Mouse (Mus musculus) bone marrow macrophage, adult 2 months (primary cell): ENCODE measurements around the gene Cd209a. TPM values are rescaled to one million over a fixed set of nuclear protein-coding genes. Genes with fewer than 3 reads are reported as not detected.
A peak's percentile ranks its signal among the peaks of the same experiment; 100 is the strongest.

Experiments used
- H3K27ac ChIP-seq: 2 replicates; pipeline ENCODE4 v1.5.1; 2012; ENCODE audit warnings: low read depth, low read length; ENCODE audit not compliant: insufficient read depth
- H3K4me1 ChIP-seq: 2 replicates; pipeline ENCODE4 v1.6.1; 2012; ENCODE audit warnings: low read length; ENCODE audit not compliant: control insufficient read depth, insufficient read depth
- H3K4me3 ChIP-seq: 2 replicates; pipeline ENCODE4 v1.5.1; 2012; ENCODE audit warnings: mild to moderate bottlenecking, low read length, moderate library complexity; ENCODE audit not compliant: insufficient read depth
- CTCF ChIP-seq: IDR thresholded peaks from 2 replicates; pipeline ENCODE4 v1.5.1; 2012; ENCODE audit warnings: low read depth, mild to moderate bottlenecking, low read length, moderate library complexity
- POLR2A ChIP-seq: IDR thresholded peaks from 2 replicates; pipeline ENCODE4 v1.6.1; 2012; ENCODE audit warnings: mild to moderate bottlenecking, low read depth, low read length, borderline replicate concordance
- polyA plus RNA-seq: library from polyadenylated mRNA; stranded (reverse); fragments of >200 nt; gene quantifications from 2 replicates; pipeline ENCODE4 v1.2.4, GENCODE M21; 2012; ENCODE audit not compliant: missing spikeins, insufficient read depth, insufficient read length

Gene Cd209a
- polyA plus RNA-seq, 1 experiment = not detected

GRCm38 (mm10) chr8:3711646-3712045 is 37.1 kb downstream of the Cd209a start:
- H3K27ac ChIP-seq = peak overlapping the region; percentile 74
- TF ChIP-seq CTCF (no peak), POLR2A (no peak)
- H3K4me3 ChIP-seq = peak overlapping the region; percentile 35
- H3K4me1 ChIP-seq = peaks cover 19% of the 10 kb centered on the region

- no peak overlapping the region for H3K27ac ChIP-seq
Observed at GRCm38 (mm10) chr8:3710312-3710711, 38.5 kb downstream of the Cd209a start.

GRCm38 (mm10) chr8:3707611-3708010 is 41.2 kb downstream of the Cd209a start:
- H3K27ac ChIP-seq = no peak overlapping the region
- TF ChIP-seq POLR2A (no peak), CTCF (no peak)
- H3K4me3 ChIP-seq = no peak overlapping the region
- peaks cover 18% of the 10 kb centered on the region for H3K4me1 ChIP-seq

More at GRCm38 (mm10) chr8:3710312-3710711, 38.5 kb downstream of the Cd209a start:
- no peak for TF ChIP-seq CTCF
- no peak for TF ChIP-seq POLR2A
- Histone ChIP-seq H3K4me3 (no peak overlapping the region), H3K4me1 (peaks cover 19% of the 10 kb centered on the region)

GRCm38 (mm10) chr8:3705711-3706110 is 43.1 kb downstream of the Cd209a start:
- Histone ChIP-seq H3K4me1 (peaks cover 3% of the 10 kb centered on the region), H3K27ac (no peak overlapping the region)
- TF ChIP-seq CTCF = peak; percentile 30; the same call in 1 of the 2 replicates
- no peak for TF ChIP-seq POLR2A

GRCm38 (mm10) chr8:3701491-3701890 is 47.3 kb downstream of the Cd209a start:
- Histone ChIP-seq H3K4me3 (no peak overlapping the region), H3K27ac (no peak overlapping the region), H3K4me1 (no peaks in the 10 kb centered on the region)
- TF ChIP-seq POLR2A = no peak
- no peak for TF ChIP-seq CTCF

More at GRCm38 (mm10) chr8:3705711-3706110, 43.1 kb downstream of the Cd209a start:
- no peak overlapping the region for H3K4me3 ChIP-seq

GRCm38 (mm10) chr8:3694121-3694520 is 54.7 kb downstream of the Cd209a start, which contains the start of gene Fcer2a:
TSS of gene Fcer2a (minus strand) at chr8:3694175.
- TF ChIP-seq POLR2A = no peak
- Histone ChIP-seq H3K4me1 (no peaks in the 10 kb centered on the region), H3K4me3 (no peak within 1 kb of the TSS)

More at GRCm38 (mm10) chr8:3694121-3694520, 54.7 kb downstream of the Cd209a start, which contains the start of gene Fcer2a:
- H3K27ac ChIP-seq = no peak within 1 kb of the TSS

Other genes with a start within 250 kb of the Cd209a start
- gene Mcoln1, start 248.5 kb downstream of the Cd209a start, polyA plus RNA-seq = 112 and 117 TPM in 2 replicates
- 36.0 and 39.9 TPM in 2 replicates for gene Pnpla6, start 233.6 kb downstream of the Cd209a start, polyA plus RNA-seq
- gene C330021F23Rik, start 181.0 kb downstream of the Cd209a start, polyA plus RNA-seq = not detected in 2 replicates
- gene Camsap3, start 161.7 kb downstream of the Cd209a start, polyA plus RNA-seq = 3.1 and 5.5 TPM in 2 replicates
- 32.3 and 36.4 TPM in 2 replicates for gene Xab2, start 127.7 kb downstream of the Cd209a start, polyA plus RNA-seq
- 116 and 153 TPM in 2 replicates for gene Pet100, start 127.4 kb downstream of the Cd209a start, polyA plus RNA-seq
- gene Pcp2, start 123.4 kb downstream of the Cd209a start, polyA plus RNA-seq = not detected in 2 replicates
- 312 and 315 TPM in 2 replicates for gene Stxbp2, start 118.0 kb downstream of the Cd209a start, polyA plus RNA-seq
- not detected in 2 replicates for gene Retn, start 93.2 kb downstream of the Cd209a start, polyA plus RNA-seq
- 2.0 and 3.1 TPM in 2 replicates for gene Mcemp1, start 83.2 kb downstream of the Cd209a start, polyA plus RNA-seq
- gene Fcor, start 76.6 kb downstream of the Cd209a start, polyA plus RNA-seq = 3.6 and 4.5 TPM in 2 replicates
- 14.2 and 14.3 TPM in 2 replicates for gene Trappc5, start 72.7 kb downstream of the Cd209a start, polyA plus RNA-seq
- gene Fcer2a, start 54.8 kb downstream of the Cd209a start, polyA plus RNA-seq = not detected in 2 replicates
- not detected in 2 replicates for gene Clec4g, start 28.3 kb downstream of the Cd209a start, polyA plus RNA-seq
- not detected in 2 replicates for gene Cd209e, start 105.3 kb upstream of the Cd209a start, polyA plus RNA-seq
- gene Cd209d, start 129.6 kb upstream of the Cd209a start, polyA plus RNA-seq = not detected in 2 replicates
- gene Cd209b, start 177.9 kb upstream of the Cd209a start, polyA plus RNA-seq = not detected in 2 replicates
- gene Cd209c, start 205.8 kb upstream of the Cd209a start, polyA plus RNA-seq = not detected in 2 replicates